Mouse (Mus musculus): Measurements from ENCODE around the gene 1700022I11Rik. TPM values are rescaled to one million over a fixed set of nuclear protein-coding genes. Genes with fewer than 3 reads are reported as not detected.

1700022I11Rik gene
- polyA plus RNA-seq, 1 experiment from 2014 or later, result 0.44 TPM

Other genes with a start within 250 kb of the 1700022I11Rik start
- not detected in 2 replicates for gene 4930578G10Rik, start 234.1 kb upstream of the 1700022I11Rik start, polyA plus RNA-seq (2015; fragmentation: Nextera tagmentation; extraction: Ambion mirVana)
- not detected in 2 replicates for gene Ccl19, start 213.0 kb upstream of the 1700022I11Rik start, polyA plus RNA-seq (2015; fragmentation: Nextera tagmentation; extraction: Ambion mirVana)
- gene Ccl21a, start 195.6 kb upstream of the 1700022I11Rik start, polyA plus RNA-seq (2015; fragmentation: Nextera tagmentation; extraction: Ambion mirVana), result 74.8 and 78.1 TPM in 2 replicates
- gene Fam205a1, start 115.7 kb upstream of the 1700022I11Rik start, polyA plus RNA-seq (2015; fragmentation: Nextera tagmentation; extraction: Ambion mirVana), result 0.04 TPM in 1 of 2 replicates, not detected in the other
- gene Gm12394, start 112.8 kb upstream of the 1700022I11Rik start, polyA plus RNA-seq (2015; fragmentation: Nextera tagmentation; extraction: Ambion mirVana), result 0.11 TPM in 2 replicates
- gene Fam205c, start 95.4 kb upstream of the 1700022I11Rik start, polyA plus RNA-seq (2015; fragmentation: Nextera tagmentation; extraction: Ambion mirVana), result not detected in 2 replicates
- gene Phf24, start 52.9 kb upstream of the 1700022I11Rik start, polyA plus RNA-seq (2015; fragmentation: Nextera tagmentation; extraction: Ambion mirVana), result 0.39 and 0.50 TPM in 2 replicates
- gene Dnajb5, start 19.8 kb upstream of the 1700022I11Rik start, polyA plus RNA-seq (2015; fragmentation: Nextera tagmentation; extraction: Ambion mirVana), result 6.2 and 7.3 TPM in 2 replicates
- gene Vcp, start 30.9 kb downstream of the 1700022I11Rik start, polyA plus RNA-seq (2015; fragmentation: Nextera tagmentation; extraction: Ambion mirVana), result 482 and 519 TPM in 2 replicates
- 22.5 and 24.1 TPM in 2 replicates for gene Fancg, start 40.9 kb downstream of the 1700022I11Rik start, polyA plus RNA-seq (2015; fragmentation: Nextera tagmentation; extraction: Ambion mirVana)
- gene Pigo, start 56.2 kb downstream of the 1700022I11Rik start, polyA plus RNA-seq (2015; fragmentation: Nextera tagmentation; extraction: Ambion mirVana), result 21.8 and 24.8 TPM in 2 replicates
- gene Stoml2, start 62.1 kb downstream of the 1700022I11Rik start, polyA plus RNA-seq (2015; fragmentation: Nextera tagmentation; extraction: Ambion mirVana), result 286 and 289 TPM in 2 replicates
- gene Fam214b, start 76.6 kb downstream of the 1700022I11Rik start, polyA plus RNA-seq (2015; fragmentation: Nextera tagmentation; extraction: Ambion mirVana), result 9.6 and 11.7 TPM in 2 replicates
- 5.4 and 6.5 TPM in 2 replicates for gene Unc13b, start 89.3 kb downstream of the 1700022I11Rik start, polyA plus RNA-seq (2015; fragmentation: Nextera tagmentation; extraction: Ambion mirVana)

Data from lung, embryonic 16.5 days (tissue).